Mouse (Mus musculus) yolk sac, embryonic 10.5 days (tissue): Measurements from ENCODE around the gene Ccar1.
"Not testable (repeated sequence)": the region's sequence is repeated elsewhere in the genome, so short reads cannot be mapped to it uniquely, and the experiment has no call there.

Experiments
- DNase-seq: peaks from one replicate; pipeline ENCODE4 v3.0.0-alpha.2; 2017; ENCODE audit warnings: low spot score

Gene Ccar1

DNA sequence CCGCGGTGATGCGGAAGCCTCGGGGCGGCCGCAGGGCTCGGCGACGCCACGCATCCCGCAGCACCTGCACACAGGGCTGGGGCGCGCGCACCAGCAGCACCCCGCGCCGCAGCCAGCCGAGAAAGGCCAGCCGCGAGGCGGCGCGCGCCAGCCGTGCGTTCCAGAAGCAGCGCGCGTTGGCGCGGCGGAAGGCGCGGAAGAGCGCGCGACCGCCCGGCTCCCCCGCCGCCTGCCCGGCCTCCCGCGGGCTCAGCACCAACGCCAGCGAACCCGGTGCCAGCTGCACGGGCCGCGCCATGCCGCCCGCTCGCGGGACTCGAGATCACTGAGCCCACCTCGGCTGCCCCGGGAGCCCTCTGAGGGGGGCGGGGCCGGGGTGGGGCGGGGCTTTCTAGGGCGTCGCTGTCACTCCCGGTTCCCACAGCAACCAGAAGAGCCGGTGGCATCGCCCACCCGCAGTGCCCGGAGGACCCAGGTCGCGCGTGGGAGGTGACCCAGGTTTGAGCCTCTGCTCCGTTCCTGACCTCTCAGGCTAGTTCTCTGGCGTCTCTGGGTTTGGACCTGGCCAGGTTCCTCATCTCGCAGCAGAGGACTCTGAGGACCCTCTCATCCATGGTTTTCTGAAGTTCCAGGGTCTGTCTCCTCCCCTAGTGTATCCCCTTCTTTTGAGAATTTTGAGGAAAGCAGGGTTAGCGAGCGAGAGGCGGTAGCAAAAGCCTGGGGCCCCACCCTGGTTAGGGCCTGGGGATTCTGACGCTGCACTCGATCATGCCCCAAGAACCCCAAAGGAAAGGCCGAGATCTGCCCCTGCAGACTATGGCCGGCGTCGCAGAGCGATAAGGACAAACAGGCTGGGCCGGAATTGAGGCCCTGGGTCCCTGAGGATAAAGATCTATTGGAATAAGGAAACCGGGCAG is 66.1 kb downstream of the Ccar1 start, which contains the start of gene Stox1:
Stox1 (minus strand) TSS at position 358 of the 917 bp plus-strand sequence.
- DNase-seq: peak; percentile 58

GRCm38 (mm10) chr10:62724936-62725335 is 67.2 kb downstream of the Ccar1 start:
- no peak for DNase-seq

DNA sequence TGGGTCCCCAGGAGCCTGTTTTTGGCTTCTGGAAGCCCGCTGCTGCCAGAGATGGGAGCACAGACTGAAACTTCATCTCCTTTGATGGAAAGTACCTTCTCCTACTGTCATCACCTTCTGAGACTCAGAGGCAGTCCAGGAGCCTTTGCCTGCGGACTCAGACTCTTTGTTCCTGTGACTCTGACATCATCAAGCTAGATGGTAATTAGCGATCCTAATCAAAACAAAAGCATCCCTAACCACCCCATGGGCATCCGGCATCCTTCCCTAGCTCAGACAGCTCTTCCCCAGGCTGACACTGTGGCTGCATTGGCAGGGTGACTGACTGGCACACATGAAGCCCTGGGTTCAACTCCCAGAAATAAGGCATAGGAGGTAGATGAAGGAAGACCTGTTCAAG is 69.4 kb downstream of the Ccar1 start:
- no peak for DNase-seq

GRCm38 (mm10) chr10:62720574-62720973 is 71.5 kb downstream of the Ccar1 start:
- not testable (repeated sequence) for DNase-seq

- DNase-seq: no peak
These were observed 78.6 kb downstream of the Ccar1 start for GRCm38 (mm10) chr10:62713457-62713856.

DNA sequence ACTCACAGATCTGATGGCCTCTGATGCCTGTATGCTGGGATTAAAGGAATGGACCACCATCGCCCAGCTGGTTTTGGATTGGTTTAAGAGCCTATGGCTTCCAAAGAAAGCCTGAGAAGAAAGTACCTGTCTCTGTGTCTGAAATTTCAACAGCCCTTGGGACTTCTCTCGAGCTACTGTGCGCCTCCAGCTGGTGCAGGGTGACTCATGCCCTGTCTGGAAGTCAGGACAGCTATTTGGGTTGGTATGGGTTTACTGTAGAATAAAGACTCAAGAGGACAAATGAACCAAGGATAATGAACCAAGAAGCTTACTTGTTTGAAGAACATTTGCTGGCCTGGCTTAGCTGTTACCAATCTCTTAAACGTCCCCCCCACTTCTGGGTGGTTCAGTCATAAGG is 88.5 kb downstream of the Ccar1 start:
- no peak for DNase-seq

DNA sequence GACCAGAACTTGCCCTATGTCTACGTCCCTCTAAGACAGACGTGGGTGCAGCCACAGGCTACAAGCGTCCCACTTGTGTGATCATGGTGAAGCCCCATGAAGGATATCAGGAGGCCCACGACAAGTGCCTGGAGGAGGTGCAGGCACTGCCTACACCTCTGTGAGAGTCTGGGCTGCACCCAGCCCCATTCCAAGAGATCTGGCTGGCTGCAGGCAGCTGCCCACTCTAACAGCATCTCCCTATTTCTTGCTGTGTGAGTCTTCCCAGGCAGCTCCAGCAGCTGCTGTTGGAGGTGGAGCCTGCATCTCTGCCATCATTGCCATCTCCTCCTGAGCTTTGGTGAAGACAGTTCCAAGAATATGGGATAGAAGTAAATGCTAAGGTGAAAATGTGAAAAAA is 89.7 kb downstream of the Ccar1 start:
- no peak for DNase-seq
